Mouse (Mus musculus): ENCODE measurements around the gene Siglecg.
"Not testable (repeated sequence)": the region's sequence is repeated elsewhere in the genome, so short reads cannot be mapped to it uniquely, and the experiment has no call there.

Siglecg gene

DNA sequence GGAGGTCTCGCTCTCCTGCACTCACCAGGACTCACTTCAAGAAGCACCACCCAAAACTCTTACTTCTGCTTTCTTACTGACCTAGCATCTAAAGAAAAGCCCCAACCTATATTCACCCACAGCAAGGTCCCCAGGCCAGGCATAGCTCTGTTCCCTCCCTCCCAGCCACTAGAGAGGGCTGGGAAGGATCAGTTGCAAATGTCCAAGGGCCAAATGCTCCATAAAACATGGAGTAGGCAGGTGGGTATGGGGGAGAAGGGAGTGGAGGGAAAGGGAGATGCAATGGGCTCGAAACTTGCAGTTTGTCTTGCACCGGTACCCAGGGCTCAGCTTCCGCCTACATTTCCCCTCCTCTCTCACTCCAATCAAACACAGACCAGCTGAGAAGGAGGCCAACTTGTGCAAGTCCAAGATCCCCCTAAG lies at the start of gene Siglecg:
Siglecg (plus strand) TSS at position 74 of the 423 bp plus-strand sequence.
- no peak for DNase-seq

GRCm38 (mm10) chr7:43358556-43358955 lies 49.4 kb upstream of the Siglecg start:
- DNase-seq: no peak

DNA sequence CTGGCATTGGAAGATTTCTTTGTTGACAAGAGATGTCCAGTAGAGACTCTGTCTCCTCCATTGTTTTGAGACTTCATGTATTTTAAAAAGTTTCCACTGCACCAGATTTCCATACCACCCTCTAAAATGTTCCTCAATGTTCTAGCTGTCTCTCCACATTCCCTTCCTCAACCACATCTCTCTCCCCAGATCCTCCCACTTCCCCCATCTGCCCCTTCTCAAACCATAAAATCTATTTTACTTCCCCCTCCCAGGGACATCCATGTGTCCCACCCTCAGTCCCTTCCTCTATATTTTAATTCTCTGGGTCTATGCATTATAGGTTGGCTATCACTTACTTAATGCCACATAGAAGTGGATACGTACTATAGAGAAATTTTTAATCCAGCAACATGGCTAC lies 46.6 kb upstream of the Siglecg start:
- no peak for DNase-seq

DNA sequence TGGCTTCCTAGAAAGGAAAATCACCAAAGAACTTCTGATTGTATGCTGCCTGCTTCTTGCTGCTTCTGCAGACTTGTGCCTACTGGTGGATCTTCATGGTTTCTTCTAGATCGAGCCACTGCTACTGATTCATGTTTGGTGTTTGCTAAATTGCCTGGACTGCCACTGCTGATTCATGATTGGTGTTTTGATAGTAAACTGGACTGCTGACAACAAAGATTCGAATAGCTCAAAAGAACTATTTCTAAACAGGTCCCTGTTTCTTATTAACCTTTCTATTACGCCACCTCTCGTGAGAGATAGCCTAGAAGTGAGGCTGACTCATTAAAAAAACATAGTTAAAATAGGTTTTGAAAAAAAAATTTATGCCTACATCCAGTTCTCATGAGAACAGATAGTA lies 46.0 kb upstream of the Siglecg start:
- DNase-seq: no peak

DNA sequence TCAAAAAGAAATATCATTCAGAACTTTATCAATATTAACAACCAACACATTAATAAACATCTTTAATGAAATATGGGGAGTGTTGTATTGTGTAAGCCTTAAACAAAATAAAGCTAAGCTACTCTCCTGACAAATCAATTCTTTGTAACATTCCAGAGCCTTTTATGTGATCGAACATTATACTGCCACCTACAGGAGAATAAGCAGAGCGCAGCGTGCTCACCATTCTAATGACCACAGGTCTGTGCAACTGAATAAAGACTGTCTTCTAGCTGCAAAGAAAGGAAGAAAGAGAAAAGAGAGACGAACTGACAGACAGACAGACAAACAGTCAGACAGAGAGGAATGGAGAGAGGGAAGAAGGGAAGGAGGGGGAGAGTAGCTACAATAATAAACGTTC lies 29.8 kb upstream of the Siglecg start:
- no peak for DNase-seq

GRCm38 (mm10) chr7:43392349-43393121 lies 15.5 kb upstream of the Siglecg start:
- no peak for DNase-seq

DNA sequence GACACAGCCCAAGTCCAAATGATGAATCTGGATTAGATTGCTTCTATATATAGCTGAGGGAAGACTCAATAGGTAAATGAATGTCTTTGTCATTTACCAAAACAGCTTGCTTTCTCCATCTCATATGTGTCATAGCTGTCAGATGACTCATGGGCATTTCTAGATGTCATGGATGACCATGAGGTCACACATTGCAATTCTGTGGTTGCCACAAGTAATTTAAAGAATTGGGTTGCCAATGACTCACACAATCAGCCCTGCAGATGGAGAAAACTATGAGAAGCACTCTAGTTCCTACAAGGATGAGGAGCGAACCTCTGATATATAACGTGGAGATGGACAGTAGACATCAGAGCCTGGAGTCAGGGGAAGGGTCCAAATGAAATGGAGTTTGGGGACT lies 8.5 kb upstream of the Siglecg start:
- no peak for DNase-seq

GRCm38 (mm10) chr7:43402718-43403117 lies 5.3 kb upstream of the Siglecg start:
- DNase-seq: no peak

- no peak for DNase-seq
Observed at GRCm38 (mm10) chr7:43407573-43407972, 431 bp upstream of the Siglecg start.

- no peak for DNase-seq
Observed at GRCm38 (mm10) chr7:43409084-43409483, 1.1 kb downstream of the Siglecg start.

DNA sequence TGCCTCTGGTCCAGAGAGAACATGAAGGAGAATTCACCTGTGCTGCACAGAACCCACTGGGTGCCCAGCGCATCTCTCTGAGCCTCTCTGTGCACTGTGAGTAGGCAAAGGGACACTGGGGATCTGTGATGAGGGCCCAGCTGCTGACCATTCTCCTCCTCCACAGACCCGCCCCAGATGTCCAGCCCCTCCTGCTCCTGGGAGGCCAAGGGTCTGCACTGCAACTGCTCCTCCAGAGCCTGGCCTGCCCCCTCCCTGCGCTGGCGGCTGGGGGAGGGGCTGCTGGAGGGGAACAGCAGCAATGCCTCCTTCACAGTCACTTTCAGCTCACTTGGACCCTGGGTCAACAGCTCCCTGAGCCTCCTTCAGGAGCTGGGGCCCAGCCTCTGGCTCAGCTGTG lies 3.7 kb downstream of the Siglecg start:
- DNase-seq: not testable (repeated sequence)

- no peak for DNase-seq
Observed at GRCm38 (mm10) chr7:43417298-43417697, 9.3 kb downstream of the Siglecg start.

- peak; percentile 67 for DNase-seq
Observed at GRCm38 (mm10) chr7:43422995-43423617, 15.1 kb downstream of the Siglecg start.

DNA sequence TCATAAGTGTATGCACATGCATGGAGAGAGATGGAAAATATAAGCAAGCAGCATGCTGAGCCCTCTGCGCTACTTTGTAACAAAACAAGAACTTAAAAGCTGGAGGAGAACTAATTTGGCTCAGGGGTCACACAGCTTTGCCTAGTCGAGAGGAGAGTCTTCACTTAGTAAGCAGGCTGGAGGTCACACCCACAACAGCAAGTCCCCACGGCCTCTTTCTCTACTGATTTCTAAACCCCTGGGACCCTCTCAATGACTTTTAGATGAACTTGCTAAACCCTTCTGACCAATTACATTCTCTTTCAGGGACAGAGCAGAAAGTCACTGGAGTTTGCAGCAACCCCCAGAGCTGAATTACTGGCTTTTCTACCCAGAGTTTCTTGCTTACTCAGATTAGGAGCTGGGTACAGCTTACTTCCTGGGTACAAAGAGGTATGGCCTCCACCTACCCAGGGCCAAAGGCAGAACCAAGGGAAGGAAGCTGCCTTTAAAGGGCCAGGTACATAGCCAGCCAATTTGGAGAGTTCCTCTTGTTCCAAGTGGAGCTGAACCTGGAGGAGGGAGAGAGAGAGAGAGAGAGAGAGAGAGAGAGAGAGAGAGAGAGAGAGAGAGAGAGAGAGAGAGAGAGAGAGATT lies 16.1 kb downstream of the Siglecg start:
- DNase-seq: no peak

DNA sequence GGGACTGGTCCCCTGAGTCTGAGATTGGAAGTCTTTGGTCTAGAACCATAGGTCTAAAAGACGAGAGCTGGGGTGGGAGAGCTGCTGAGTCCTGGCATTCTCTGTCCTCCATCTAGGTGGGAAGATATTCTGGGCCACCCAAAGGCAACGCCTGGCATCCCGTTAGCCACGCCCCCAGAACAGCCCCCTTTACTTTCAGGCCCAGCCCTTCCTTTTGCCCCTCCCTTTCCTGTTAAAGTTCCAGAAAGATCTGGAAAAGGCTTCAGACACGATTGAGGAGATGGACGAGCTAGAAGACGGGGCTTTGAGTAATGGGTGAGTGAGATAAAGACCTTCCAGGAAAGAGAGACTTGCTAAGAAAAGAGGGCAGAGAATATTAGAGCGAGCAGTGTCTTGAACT lies 19.4 kb downstream of the Siglecg start, which contains the start of gene Lim2:
Lim2 (plus strand) TSS at position 265 of the 400 bp plus-strand sequence.
- DNase-seq: no peak

- no peak for DNase-seq
Observed at GRCm38 (mm10) chr7:43429500-43429899, 21.5 kb downstream of the Siglecg start.

GRCm38 (mm10) chr7:43432891-43433290 lies 24.9 kb downstream of the Siglecg start:
- DNase-seq: no peak

DNA sequence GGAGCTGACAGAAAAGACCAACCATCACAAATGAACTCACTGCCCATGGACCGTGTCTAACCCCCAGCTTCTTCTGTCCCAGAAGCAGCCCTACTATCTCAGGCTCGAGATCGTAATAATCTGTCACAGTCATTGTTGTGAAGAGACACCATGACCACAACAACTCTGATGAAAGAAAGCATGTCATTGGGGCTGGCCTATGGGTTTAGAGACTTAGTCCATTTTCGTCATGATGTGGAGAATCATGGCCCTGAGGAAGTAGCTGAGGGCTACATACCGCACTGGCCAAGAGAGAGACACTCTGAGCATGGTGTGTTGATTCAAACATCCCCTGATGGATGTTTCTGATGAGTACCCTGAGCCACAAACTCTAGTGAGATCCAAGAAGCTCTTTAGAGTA lies 26.7 kb downstream of the Siglecg start:
- DNase-seq: no peak

GRCm38 (mm10) chr7:43436341-43437255 lies 28.6 kb downstream of the Siglecg start, which contains the start of gene Nkg7:
Nkg7 (plus strand) TSS chr7:43437073.
- DNase-seq: no peak

DNA sequence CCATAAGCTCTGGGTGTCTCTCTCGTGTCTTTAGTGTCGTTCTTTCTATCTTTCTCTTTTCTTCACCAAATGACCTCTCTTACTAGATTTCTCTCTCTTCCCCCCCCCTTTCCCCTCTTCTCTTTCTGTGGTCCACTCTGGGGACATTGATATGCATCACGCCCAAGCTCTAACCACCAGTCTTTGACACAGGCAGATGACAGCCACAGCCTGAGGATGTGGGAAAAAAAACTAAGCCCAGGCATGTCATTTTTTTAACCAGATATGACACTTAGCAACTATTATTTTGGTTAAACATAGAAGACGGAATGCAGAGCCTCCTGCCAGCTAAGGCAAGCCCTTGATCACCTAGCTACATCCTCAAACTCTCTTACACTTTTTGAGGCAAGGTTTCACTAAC lies 30.6 kb downstream of the Siglecg start:
- DNase-seq: no peak

GRCm38 (mm10) chr7:43440482-43440881 lies 32.5 kb downstream of the Siglecg start, which contains the start of gene Cldnd2:
Cldnd2 (plus strand) TSS chr7:43440782.
- no peak for DNase-seq

DNA sequence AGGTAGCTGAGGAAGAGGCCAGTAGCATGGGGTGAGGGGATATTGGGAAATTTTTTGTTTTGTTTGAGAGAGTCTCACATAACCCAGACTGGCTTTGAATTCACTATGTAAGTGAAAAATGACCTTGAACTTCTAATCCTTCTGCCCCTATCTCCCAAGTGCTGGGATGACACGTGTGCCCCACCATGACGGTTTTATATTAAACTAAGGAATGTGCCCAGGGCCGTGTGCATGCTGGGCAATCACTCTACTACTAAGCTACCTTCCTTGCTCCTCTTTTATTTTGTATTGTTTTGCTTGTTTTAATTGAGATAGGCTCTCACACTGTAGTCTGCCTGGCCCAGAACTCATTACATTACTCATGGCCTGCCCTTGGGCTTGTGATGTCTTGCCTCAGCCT lies 33.1 kb downstream of the Siglecg start:
- no peak for DNase-seq

DNA sequence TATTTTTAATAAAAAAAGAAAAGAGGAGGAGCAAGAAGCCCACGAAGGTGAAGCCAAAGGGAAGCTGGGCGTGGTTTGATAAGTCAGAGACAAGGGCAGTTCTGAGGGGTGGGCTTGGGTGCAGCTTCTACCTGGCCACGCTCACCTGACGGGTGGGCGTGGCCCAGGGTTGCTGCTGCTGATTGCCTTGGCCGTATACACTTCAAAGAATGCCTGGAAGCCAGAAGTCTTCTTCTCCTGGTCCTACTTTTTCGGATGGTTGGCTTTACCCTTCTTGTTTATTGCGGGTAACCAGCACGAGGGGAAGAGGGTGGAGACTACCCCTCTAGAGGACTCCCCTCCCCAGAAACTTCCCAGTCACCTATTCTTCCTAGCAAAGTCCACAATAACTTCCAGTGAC lies 34.7 kb downstream of the Siglecg start:
- no peak for DNase-seq
